Mouse (Mus musculus): ENCODE results near the gene Troap. TPM values are rescaled to one million over a fixed set of nuclear protein-coding genes. Genes with fewer than 3 reads are reported as not detected.

The Troap gene
- 2.3 to 3.6 TPM in 2 of 3 replicates, not detected in the other for total RNA-seq (2017)

- no peak for ATAC-seq (replicated peaks; ENCODE audit: insufficient number of reproducible peaks, low FRiP score, low TSS enrichment, poor library complexity, severe bottlenecking)
Measured at GRCm38 (mm10) chr15:99074019-99074599, at the start of gene Troap. Gene Troap, plus strand, starts transcription at chr15:99074575.

- ATAC-seq (replicated peaks; ENCODE audit: insufficient number of reproducible peaks, low FRiP score, low TSS enrichment, poor library complexity, severe bottlenecking) = peak; percentile 57; the same call in 1 of the 2 replicates
Measured at GRCm38 (mm10) chr15:99024668-99025314, 49.6 kb upstream of the Troap start.

GRCm38 (mm10) chr15:99025414-99025813 is 49.0 kb upstream of the Troap start:
- ATAC-seq (replicated peaks; ENCODE audit: insufficient number of reproducible peaks, low FRiP score, low TSS enrichment, poor library complexity, severe bottlenecking) = no peak

GRCm38 (mm10) chr15:99026259-99026658 is 48.1 kb upstream of the Troap start:
- ATAC-seq (replicated peaks; ENCODE audit: insufficient number of reproducible peaks, low FRiP score, low TSS enrichment, poor library complexity, severe bottlenecking) = no peak

- ATAC-seq (replicated peaks; ENCODE audit: insufficient number of reproducible peaks, low FRiP score, low TSS enrichment, poor library complexity, severe bottlenecking) = no peak
Measured at GRCm38 (mm10) chr15:99027116-99027515, 47.3 kb upstream of the Troap start.

- no peak for ATAC-seq (replicated peaks; ENCODE audit: insufficient number of reproducible peaks, low FRiP score, low TSS enrichment, poor library complexity, severe bottlenecking)
Measured at GRCm38 (mm10) chr15:99028874-99029458, 45.4 kb upstream of the Troap start.

GRCm38 (mm10) chr15:99029619-99030584 is 44.5 kb upstream of the Troap start, which contains the start of gene Tuba1c:
Gene Tuba1c, plus strand, starts transcription at chr15:99029891.
- ATAC-seq (replicated peaks; ENCODE audit: insufficient number of reproducible peaks, low FRiP score, low TSS enrichment, poor library complexity, severe bottlenecking) = peak; percentile 80

- peak; percentile 13; the same call in 1 of the 2 replicates for ATAC-seq (replicated peaks; ENCODE audit: insufficient number of reproducible peaks, low FRiP score, low TSS enrichment, poor library complexity, severe bottlenecking)
Measured at GRCm38 (mm10) chr15:99030585-99031387, 43.6 kb upstream of the Troap start.

GRCm38 (mm10) chr15:99031388-99031675 is 43.0 kb upstream of the Troap start:
- ATAC-seq (replicated peaks; ENCODE audit: insufficient number of reproducible peaks, low FRiP score, low TSS enrichment, poor library complexity, severe bottlenecking) = no peak

GRCm38 (mm10) chr15:99032041-99032725 is 42.2 kb upstream of the Troap start:
- ATAC-seq (replicated peaks; ENCODE audit: insufficient number of reproducible peaks, low FRiP score, low TSS enrichment, poor library complexity, severe bottlenecking) = no peak

- ATAC-seq (replicated peaks; ENCODE audit: insufficient number of reproducible peaks, low FRiP score, low TSS enrichment, poor library complexity, severe bottlenecking) = no peak
Measured at GRCm38 (mm10) chr15:99032726-99033250, 41.6 kb upstream of the Troap start.

- ATAC-seq (replicated peaks; ENCODE audit: insufficient number of reproducible peaks, low FRiP score, low TSS enrichment, poor library complexity, severe bottlenecking) = no peak
Measured at GRCm38 (mm10) chr15:99033498-99034270, 40.7 kb upstream of the Troap start.

- no peak for ATAC-seq (replicated peaks; ENCODE audit: insufficient number of reproducible peaks, low FRiP score, low TSS enrichment, poor library complexity, severe bottlenecking)
Measured at GRCm38 (mm10) chr15:99035431-99035830, 38.9 kb upstream of the Troap start.

- no peak for ATAC-seq (replicated peaks; ENCODE audit: insufficient number of reproducible peaks, low FRiP score, low TSS enrichment, poor library complexity, severe bottlenecking)
Measured at GRCm38 (mm10) chr15:99036249-99036905, 38.0 kb upstream of the Troap start.

- ATAC-seq (replicated peaks; ENCODE audit: insufficient number of reproducible peaks, low FRiP score, low TSS enrichment, poor library complexity, severe bottlenecking) = no peak
Measured at GRCm38 (mm10) chr15:99038025-99038424, 36.4 kb upstream of the Troap start.

- ATAC-seq (replicated peaks; ENCODE audit: insufficient number of reproducible peaks, low FRiP score, low TSS enrichment, poor library complexity, severe bottlenecking) = no peak
Measured at GRCm38 (mm10) chr15:99038797-99039196, 35.6 kb upstream of the Troap start.
